Mouse (Mus musculus) c-Kit-positive CD71-negative TER-119-negative erythroid progenitor cells, embryonic 14.5 days (primary cell): ENCODE results near the gene 4931409K22Rik.
A peak's percentile ranks its signal among the peaks of the same experiment; 100 is the strongest.
"Not testable (repeated sequence)": the region's sequence is repeated elsewhere in the genome, so short reads cannot be mapped to it uniquely, and the experiment has no call there.

Source experiments
- DNase-seq: peaks from one replicate; pipeline ENCODE4 v3.0.0-alpha.2; 2013; ENCODE audit warnings: low read depth

The 4931409K22Rik gene

GRCm38 (mm10) chr5:24593230-24593629 is 36.6 kb upstream of the 4931409K22Rik start:
- no peak for DNase-seq

- no peak for DNase-seq
Observed at GRCm38 (mm10) chr5:24592471-24593160, 36.0 kb upstream of the 4931409K22Rik start.

- no peak for DNase-seq
Observed at GRCm38 (mm10) chr5:24591796-24592470, 35.3 kb upstream of the 4931409K22Rik start.

- DNase-seq: peak; percentile 46
Observed at GRCm38 (mm10) chr5:24591268-24591721, 34.7 kb upstream of the 4931409K22Rik start.

GRCm38 (mm10) chr5:24589511-24590500 is 33.2 kb upstream of the 4931409K22Rik start:
- no peak for DNase-seq

- no peak for DNase-seq
Observed at GRCm38 (mm10) chr5:24587200-24587577, 30.6 kb upstream of the 4931409K22Rik start.

GRCm38 (mm10) chr5:24586547-24587199 is 30.1 kb upstream of the 4931409K22Rik start, which contains the start of gene Chpf2:
Gene Chpf2, plus strand, starts transcription at chr5:24586741.
- DNase-seq: peak; percentile 66

- DNase-seq: no peak
Observed at GRCm38 (mm10) chr5:24586106-24586505, 29.5 kb upstream of the 4931409K22Rik start.

- no peak for DNase-seq
Observed at GRCm38 (mm10) chr5:24578109-24578963, 21.7 kb upstream of the 4931409K22Rik start.

GRCm38 (mm10) chr5:24577183-24577929 is 20.7 kb upstream of the 4931409K22Rik start, which contains the start of gene Abcf2:
Gene Abcf2, minus strand, starts transcription at chr5:24577467.
- DNase-seq: peak; percentile 100

- no peak for DNase-seq
Observed at GRCm38 (mm10) chr5:24576801-24577182, 20.2 kb upstream of the 4931409K22Rik start.

GRCm38 (mm10) chr5:24575948-24576347 is 19.3 kb upstream of the 4931409K22Rik start:
- no peak for DNase-seq

GRCm38 (mm10) chr5:24555335-24555734 is 1.3 kb downstream of the 4931409K22Rik start:
- not testable (repeated sequence) for DNase-seq

GRCm38 (mm10) chr5:24553621-24554244 is 2.9 kb downstream of the 4931409K22Rik start:
- DNase-seq: no peak

- no peak for DNase-seq
Observed at GRCm38 (mm10) chr5:24551317-24551688, 5.3 kb downstream of the 4931409K22Rik start.

- no peak for DNase-seq
Observed at GRCm38 (mm10) chr5:24550598-24551316, 5.9 kb downstream of the 4931409K22Rik start.

- no peak for DNase-seq
Observed at GRCm38 (mm10) chr5:24542643-24543042, 14.0 kb downstream of the 4931409K22Rik start.

GRCm38 (mm10) chr5:24541144-24541569 is 15.5 kb downstream of the 4931409K22Rik start:
- DNase-seq: no peak
